Mouse (Mus musculus) ES-E14 (cell line): ENCODE data around the gene Chrm3. TPM values are rescaled to one million over a fixed set of nuclear protein-coding genes. Genes with fewer than 3 reads are reported as not detected.

Source experiments
- DNase-seq: peaks from one replicate; pipeline ENCODE4 v3.0.0-alpha.2; 2013; ENCODE audit warnings: low read depth, low spot score
- H3K27ac ChIP-seq: 2 replicates; pipeline ENCODE4 v1.5.1; 2012; ENCODE audit warnings: low read depth, mild to moderate bottlenecking, low read length, moderate library complexity, mixed read lengths; ENCODE audit not compliant: poor library complexity, insufficient read depth, severe bottlenecking
- H3K36me3 ChIP-seq: 2 replicates; pipeline ENCODE4 v1.6.1; 2012; ENCODE audit warnings: mild to moderate bottlenecking, low read length, moderate library complexity, mixed read lengths; ENCODE audit not compliant: control insufficient read depth, poor library complexity, insufficient read depth, severe bottlenecking
- H3K4me1 ChIP-seq, 2 experiments: fragments of 150-350 bp in 1 of 2; sonication (generic) in 1 of 2; 2 replicates each; pipeline ENCODE4 v1.6.1; 2012; ENCODE audit warnings: low read length in 2 of 2, mild to moderate bottlenecking in 1 of 2, mixed read lengths in 1 of 2; ENCODE audit not compliant: control insufficient read depth in 2 of 2, insufficient read depth in 2 of 2, poor library complexity in 1 of 2
- H3K4me3 ChIP-seq, 2 experiments: fragments of 150-350 bp in 1 of 2; sonication (generic) in 1 of 2; 2 replicates each; pipeline ENCODE4 v1.5.1; 2012; ENCODE audit warnings: low read length in 2 of 2, low read depth in 1 of 2, mild to moderate bottlenecking in 1 of 2, mixed read lengths in 1 of 2; ENCODE audit not compliant: insufficient read depth in 1 of 2, poor library complexity in 1 of 2, severe bottlenecking in 1 of 2
- H3K9ac ChIP-seq: 2 replicates; pipeline ENCODE4 v1.6.1; 2012; ENCODE audit warnings: low read depth, mild to moderate bottlenecking, low read length, mixed read lengths; ENCODE audit not compliant: poor library complexity, insufficient read depth, severe bottlenecking
- H3K9me3 ChIP-seq: fragments of 150-350 bp; sonication (generic); 2 replicates; pipeline ENCODE4 v1.6.1; 2012; ENCODE audit warnings: low read depth, mild to moderate bottlenecking, low read length; ENCODE audit not compliant: control insufficient read depth, insufficient read depth
- CHD2 ChIP-seq: IDR thresholded peaks from 2 replicates; pipeline ENCODE4 v1.6.1; 2014; ENCODE audit warnings: mild to moderate bottlenecking, low read depth, low read length, inconsistent platforms
- HCFC1 ChIP-seq: IDR thresholded peaks from 2 replicates; pipeline ENCODE4 v1.6.1; 2012; ENCODE audit warnings: low read length, inconsistent platforms, borderline replicate concordance; ENCODE audit not compliant: insufficient read depth
- MAFK ChIP-seq: IDR thresholded peaks from 2 replicates; pipeline ENCODE4 v1.6.1; 2014; ENCODE audit warnings: mild to moderate bottlenecking, low read depth, low read length, inconsistent platforms; ENCODE audit not compliant: insufficient read depth
- ZC3H11A ChIP-seq: IDR thresholded peaks from 2 replicates; pipeline ENCODE4 v1.6.1; 2012; ENCODE audit warnings: low read depth, mild to moderate bottlenecking, inconsistent platforms, low read length, borderline replicate concordance
- ZNF384 ChIP-seq: IDR thresholded peaks from 2 replicates; pipeline ENCODE4 v1.6.1; 2012; ENCODE audit warnings: low read depth, low read length, inconsistent platforms
- in situ Hi-C, 2 experiments: fragments of 600-800 bp; cut with MboI; formaldehyde crosslinking; loops; one replicate each; pipeline ENCODE4 v1.15.1; 2025; ENCODE audit warnings: low sequenced_read_pairs in 2 of 2, inconsistent platforms in 1 of 2; ENCODE audit not compliant: unreplicated experiment in 2 of 2
- total RNA-seq: library from RNA; depleted of rRNA; stranded (reverse); fragments of 300-350 nt; gene quantifications from 2 replicates; pipeline ENCODE4 v1.2.3, GENCODE M21; 2012

The Chrm3 gene
- total RNA-seq, 1 experiment, result 2.7 TPM

GRCm38 (mm10) chr13:9985648-9986047, 375.0 kb downstream of the Chrm3 start:
- Histone ChIP-seq H3K27ac (no peak overlapping the region), H3K4me1 (no peaks in the 10 kb centered on the region), H3K9me3 (no peaks in the 10 kb centered on the region), H3K4me3 (no peak overlapping the region), H3K9ac (no peak overlapping the region), H3K36me3 (no peaks in the 10 kb centered on the region)
- no peak for DNase-seq
- no peak for TF ChIP-seq CHD2
- no peak for TF ChIP-seq MAFK
- no peak for TF ChIP-seq ZNF384
- TF ChIP-seq ZC3H11A, result no peak
- no peak for TF ChIP-seq HCFC1
- in situ Hi-C loops, result no loop called here

GRCm38 (mm10) chr13:9983293-9983692, 377.4 kb downstream of the Chrm3 start:
- no peaks in the 10 kb centered on the region for H3K36me3 ChIP-seq
- in situ Hi-C loops, result no loop called here
- TF ChIP-seq ZNF384, result no peak
- no peak for TF ChIP-seq MAFK
- TF ChIP-seq HCFC1, result no peak
- no peak for TF ChIP-seq CHD2
- no peak for TF ChIP-seq ZC3H11A
- H3K9ac ChIP-seq, result no peak overlapping the region
- H3K9me3 ChIP-seq, result no peaks in the 10 kb centered on the region
- no peak overlapping the region for H3K27ac ChIP-seq
- H3K4me1 ChIP-seq, result no peaks in the 10 kb centered on the region
- no peak for DNase-seq
- no peak overlapping the region for H3K4me3 ChIP-seq

- H3K9me3 ChIP-seq, result no peaks in the 10 kb centered on the region
- no peak for DNase-seq
- no peaks in the 10 kb centered on the region for H3K36me3 ChIP-seq
- no peaks in the 10 kb centered on the region for H3K4me1 ChIP-seq
- H3K4me3 ChIP-seq, result no peak overlapping the region
- TF ChIP-seq ZNF384 (no peak), MAFK (no peak), ZC3H11A (no peak), HCFC1 (no peak), CHD2 (no peak)
- in situ Hi-C loops, result no loop called here
- H3K27ac ChIP-seq, result no peak overlapping the region
- no peak overlapping the region for H3K9ac ChIP-seq
Observed at GRCm38 (mm10) chr13:9977699-9978098, 382.9 kb downstream of the Chrm3 start.

- DNase-seq, result no peak
- Histone ChIP-seq H3K27ac (no peak overlapping the region), H3K9me3 (no peaks in the 10 kb centered on the region), H3K9ac (no peak overlapping the region), H3K4me3 (no peak overlapping the region), H3K36me3 (no peaks in the 10 kb centered on the region), H3K4me1 (no peaks in the 10 kb centered on the region)
- in situ Hi-C loops, result no loop called here
- TF ChIP-seq MAFK (no peak), ZC3H11A (no peak), ZNF384 (no peak), CHD2 (no peak), HCFC1 (no peak)
Observed at GRCm38 (mm10) chr13:9973742-9974321, 386.8 kb downstream of the Chrm3 start.

GRCm38 (mm10) chr13:9971845-9972244, 388.8 kb downstream of the Chrm3 start:
- no peak for DNase-seq
- TF ChIP-seq HCFC1 (no peak), ZC3H11A (no peak), ZNF384 (no peak), MAFK (no peak), CHD2 (no peak)
- H3K4me1 ChIP-seq, result no peaks in the 10 kb centered on the region
- no peak overlapping the region for H3K9ac ChIP-seq
- in situ Hi-C loops, result no loop called here
- no peaks in the 10 kb centered on the region for H3K36me3 ChIP-seq
- no peaks in the 10 kb centered on the region for H3K9me3 ChIP-seq
- no peak overlapping the region for H3K4me3 ChIP-seq
- no peak overlapping the region for H3K27ac ChIP-seq
